Mouse (Mus musculus) ES-Bruce4 (cell line): Measurements from ENCODE around the gene Ccdc3. TPM values are rescaled to one million over a fixed set of nuclear protein-coding genes. Genes with fewer than 3 reads are reported as not detected.

Source experiments
- H3K27ac ChIP-seq: 2 replicates; pipeline ENCODE4 v1.5.1; 2012; ENCODE audit warnings: low read length, inconsistent platforms; ENCODE audit not compliant: insufficient read depth
- H3K27me3 ChIP-seq: 2 replicates; pipeline ENCODE4 v1.6.1; 2012; ENCODE audit warnings: mild to moderate bottlenecking, low read length, inconsistent platforms; ENCODE audit not compliant: control insufficient read depth, poor library complexity, insufficient read depth, severe bottlenecking
- H3K36me3 ChIP-seq: 2 replicates; pipeline ENCODE4 v1.6.1; 2012; ENCODE audit warnings: inconsistent platforms, mild to moderate bottlenecking, low read length, moderate library complexity; ENCODE audit not compliant: control insufficient read depth, poor library complexity, insufficient read depth, severe bottlenecking
- H3K4me1 ChIP-seq: one replicate; pipeline ENCODE4 v1.8.1; 2011; ENCODE audit warnings: low read length; ENCODE audit not compliant: control insufficient read depth, insufficient read depth
- H3K4me3 ChIP-seq: 2 replicates; pipeline ENCODE4 v1.5.1; 2011; ENCODE audit warnings: low read depth, mild to moderate bottlenecking, low read length
- H3K9ac ChIP-seq: 2 replicates; pipeline ENCODE4 v1.6.1; 2012; ENCODE audit warnings: low read depth, mild to moderate bottlenecking, inconsistent platforms; ENCODE audit not compliant: poor library complexity, severe bottlenecking
- H3K9me3 ChIP-seq: replicated peaks from 2 replicates; pipeline ENCODE4 v1.6.1; 2012; ENCODE audit warnings: mild to moderate bottlenecking, low read length, inconsistent platforms; ENCODE audit not compliant: control insufficient read depth, poor library complexity, insufficient read depth, severe bottlenecking
- CTCF ChIP-seq: IDR thresholded peaks from one replicate; pipeline ENCODE4 v1.8.1; 2011; ENCODE audit warnings: low read depth, low read length
- EP300 ChIP-seq: IDR thresholded peaks from 2 replicates; pipeline ENCODE4 v1.6.1; 2011; ENCODE audit warnings: low read depth, low read length; ENCODE audit not compliant: insufficient read depth
- POLR2A ChIP-seq: IDR thresholded peaks from one replicate; pipeline ENCODE4 v1.8.1; 2011; ENCODE audit warnings: low read length; ENCODE audit not compliant: insufficient read depth
- polyA plus RNA-seq: library from polyadenylated mRNA; stranded (reverse); fragments of >200 nt; gene quantifications from 2 replicates; pipeline ENCODE4 v1.2.4, GENCODE M21; 2011; ENCODE audit warnings: low read depth; ENCODE audit not compliant: missing spikeins, insufficient read depth, insufficient read length

Gene Ccdc3
- polyA plus RNA-seq, 1 experiment: 0.82 TPM

GRCm38 (mm10) chr2:5127369-5127768, 10.2 kb upstream of the Ccdc3 start:
- H3K36me3 ChIP-seq: no peaks in the 10 kb centered on the region
- TF ChIP-seq POLR2A (no peak), EP300 (no peak), CTCF (no peak)

DNA sequence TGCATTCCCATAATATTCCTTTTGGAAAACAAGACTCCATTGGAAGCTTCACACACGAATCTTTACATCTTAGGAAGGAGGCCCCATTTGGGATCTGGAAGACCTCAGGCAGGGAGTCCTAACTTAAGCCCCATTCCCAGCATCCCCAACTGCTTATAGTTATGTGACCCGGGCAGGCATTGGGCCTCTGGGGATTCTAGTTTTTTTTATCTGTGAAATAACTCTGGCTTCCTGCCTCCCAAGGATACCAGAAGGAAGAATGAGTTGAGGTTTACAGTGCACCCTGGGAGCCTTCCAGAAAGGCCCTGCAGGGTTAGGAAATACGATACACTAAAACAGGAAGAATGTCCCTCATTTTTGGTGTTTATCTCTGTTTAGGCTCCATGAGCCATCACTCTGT, 8.5 kb upstream of the Ccdc3 start:
- no peak for TF ChIP-seq CTCF
- no peak for TF ChIP-seq EP300
- no peak for TF ChIP-seq POLR2A
- Histone ChIP-seq H3K4me3 (no peak overlapping the region), H3K36me3 (no peaks in the 10 kb centered on the region), H3K4me1 (no peaks in the 10 kb centered on the region), H3K9ac (no peak overlapping the region), H3K27ac (no peak overlapping the region), H3K9me3 (no peaks in the 10 kb centered on the region), H3K27me3 (no peaks in the 10 kb centered on the region)

More at GRCm38 (mm10) chr2:5127369-5127768, 10.2 kb upstream of the Ccdc3 start:
- H3K9ac ChIP-seq: no peak overlapping the region
- no peak overlapping the region for H3K4me3 ChIP-seq
- no peaks in the 10 kb centered on the region for H3K9me3 ChIP-seq
- no peaks in the 10 kb centered on the region for H3K27me3 ChIP-seq
- H3K4me1 ChIP-seq: no peaks in the 10 kb centered on the region
- H3K27ac ChIP-seq: no peak overlapping the region

GRCm38 (mm10) chr2:5132046-5132445, 5.5 kb upstream of the Ccdc3 start:
- Histone ChIP-seq H3K4me1 (no peaks in the 10 kb centered on the region), H3K27me3 (no peaks in the 10 kb centered on the region), H3K9me3 (no peaks in the 10 kb centered on the region), H3K9ac (no peak overlapping the region), H3K4me3 (no peak overlapping the region), H3K27ac (no peak overlapping the region), H3K36me3 (no peaks in the 10 kb centered on the region)
- TF ChIP-seq EP300: no peak
- TF ChIP-seq CTCF: no peak
- no peak for TF ChIP-seq POLR2A

DNA sequence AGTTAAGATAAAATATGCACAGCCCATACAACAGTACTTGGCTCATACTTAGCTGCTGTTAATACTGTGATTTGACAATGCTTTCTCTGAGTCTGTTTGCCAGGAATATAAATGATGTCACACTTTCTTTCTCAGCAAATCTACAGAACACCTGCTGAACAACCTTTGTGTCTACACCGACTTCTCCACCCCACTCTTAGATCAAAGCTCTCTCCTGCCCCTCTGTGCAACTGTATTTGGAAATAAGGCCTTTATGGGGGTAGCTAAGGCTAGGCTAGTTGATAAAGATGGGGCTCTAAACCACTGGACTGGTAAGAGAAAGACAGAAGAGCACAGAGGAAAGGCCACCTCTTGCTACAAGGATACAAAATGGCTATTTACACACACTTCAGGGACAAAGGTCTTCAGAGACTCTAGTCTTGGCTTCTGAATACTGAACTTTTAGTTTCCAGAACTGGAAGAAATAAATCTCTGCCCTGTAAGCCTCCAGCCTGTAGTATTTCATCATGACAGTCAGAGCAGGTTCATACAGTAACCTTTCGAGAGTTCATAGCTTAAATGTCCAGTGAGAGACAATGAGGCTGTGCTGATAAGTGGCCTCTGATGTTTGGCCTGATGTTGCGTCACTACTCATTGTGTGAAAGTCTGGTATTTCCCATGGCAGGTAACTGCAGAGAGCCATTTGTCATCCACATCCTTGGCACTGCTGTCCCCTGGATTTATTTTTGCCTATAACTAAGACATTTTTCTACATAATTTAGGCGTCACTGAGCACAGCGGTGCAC, 2.4 kb upstream of the Ccdc3 start:
- peaks cover 2% of the 10 kb centered on the region for H3K4me1 ChIP-seq
- H3K36me3 ChIP-seq: no peaks in the 10 kb centered on the region
- H3K4me3 ChIP-seq: no peak overlapping the region
- no peak overlapping the region for H3K9ac ChIP-seq
- no peaks in the 10 kb centered on the region for H3K9me3 ChIP-seq
- no peak for TF ChIP-seq CTCF
- no peak for TF ChIP-seq POLR2A
- TF ChIP-seq EP300: no peak
- H3K27me3 ChIP-seq: peaks cover 7% of the 10 kb centered on the region; the same call in 1 of the 2 replicates
- H3K27ac ChIP-seq: no peak overlapping the region

DNA sequence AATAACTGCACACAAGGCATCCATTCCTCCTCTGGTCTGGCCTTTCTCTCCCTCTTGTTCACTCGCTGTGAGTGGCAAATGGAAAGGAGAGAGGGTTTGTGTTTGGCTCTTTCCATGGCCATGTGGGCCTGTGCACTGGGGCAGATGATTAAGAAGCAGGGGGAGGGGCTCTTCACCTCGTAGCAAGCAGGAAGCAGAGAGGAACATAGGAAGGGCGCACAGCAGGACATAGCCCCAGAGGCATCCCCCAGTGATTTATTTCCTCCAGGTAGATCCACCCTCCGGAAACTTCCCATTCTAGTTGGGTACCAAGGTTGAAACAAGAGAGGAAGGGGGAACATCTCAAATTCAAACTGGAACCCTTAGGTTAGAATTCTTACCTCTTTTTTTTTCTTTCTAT, 2.4 kb downstream of the Ccdc3 start:
- no peaks in the 10 kb centered on the region for H3K9me3 ChIP-seq
- H3K36me3 ChIP-seq: no peaks in the 10 kb centered on the region
- no peak overlapping the region for H3K27ac ChIP-seq
- no peak overlapping the region for H3K9ac ChIP-seq
- TF ChIP-seq POLR2A: no peak
- TF ChIP-seq EP300: peak; percentile 51; the same call in 1 of the 2 replicates
- no peak overlapping the region for H3K4me3 ChIP-seq
- H3K4me1 ChIP-seq: peaks cover 2% of the 10 kb centered on the region
- peaks cover 7% of the 10 kb centered on the region; the same call in 1 of the 2 replicates for H3K27me3 ChIP-seq

DNA sequence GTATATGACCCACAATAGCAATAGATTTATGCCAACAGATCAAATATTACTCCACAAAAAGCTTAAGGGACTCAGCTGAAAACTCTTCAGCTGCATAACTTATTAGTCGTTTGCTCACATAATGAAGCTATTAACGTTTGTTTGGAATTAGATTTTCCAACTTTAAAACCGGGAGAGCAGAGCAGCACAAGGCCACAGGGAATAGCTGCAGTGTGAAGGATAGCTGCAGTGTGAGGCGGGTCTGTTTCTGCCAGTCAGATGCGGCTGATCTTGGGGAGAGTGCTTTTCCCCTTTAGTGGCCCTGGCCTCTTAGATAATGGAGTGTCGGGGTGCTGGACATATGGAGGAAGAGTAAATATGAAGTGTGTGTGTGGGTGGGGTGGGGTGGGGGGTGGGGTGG, 6.9 kb downstream of the Ccdc3 start:
- H3K9me3 ChIP-seq: no peaks in the 10 kb centered on the region
- no peak overlapping the region for H3K9ac ChIP-seq
- no peak overlapping the region for H3K27ac ChIP-seq
- H3K4me3 ChIP-seq: no peak overlapping the region
- peaks cover 2% of the 10 kb centered on the region for H3K4me1 ChIP-seq
- no peaks in the 10 kb centered on the region for H3K27me3 ChIP-seq
- TF ChIP-seq CTCF (no peak), POLR2A (no peak), EP300 (no peak)
- no peaks in the 10 kb centered on the region for H3K36me3 ChIP-seq
